Mouse (Mus musculus) liver, postnatal 0 days (tissue): ENCODE data around the gene Psg29. TPM values are rescaled to one million over a fixed set of nuclear protein-coding genes. Genes with fewer than 3 reads are reported as not detected.

Source experiments
- ATAC-seq: fragments of 200-750 bp; cut with Nextera tagmentation; 2 replicates; pipeline ENCODE4 v1.8.0; 2017; ENCODE audit warnings: mild to moderate bottlenecking, moderate library complexity
- DNase-seq: peaks from one replicate; pipeline ENCODE4 v3.0.0-alpha.2; 2016
- H3K27ac ChIP-seq: fragments of 300-500 bp; sonication (generic); 2 replicates; pipeline ENCODE4 v1.5.1; 2014; ENCODE audit warnings: antibody characterized with exemption, moderate library complexity, mild to moderate bottlenecking, low read depth
- H3K27me3 ChIP-seq: fragments of 300-500 bp; sonication (generic); 2 replicates; pipeline ENCODE4 v1.6.1; 2014; ENCODE audit warnings: low read length, control low read depth, mixed read lengths; ENCODE audit not compliant: insufficient read depth
- H3K36me3 ChIP-seq: fragments of 300-500 bp; sonication (generic); replicated peaks from 2 replicates; pipeline ENCODE4 v1.6.1; 2014; ENCODE audit warnings: mild to moderate bottlenecking, control low read depth, low read length, moderate library complexity, mixed read lengths; ENCODE audit not compliant: insufficient read depth
- H3K4me1 ChIP-seq: fragments of 300-500 bp; sonication (generic); 2 replicates; pipeline ENCODE4 v1.6.1; 2014; ENCODE audit warnings: antibody characterized with exemption, mild to moderate bottlenecking, control low read depth; ENCODE audit not compliant: insufficient read depth
- H3K4me2 ChIP-seq: fragments of 300-500 bp; sonication (generic); 2 replicates; pipeline ENCODE4 v1.6.1; 2014; ENCODE audit warnings: low read depth, mild to moderate bottlenecking, low read length, moderate library complexity, mixed read lengths
- H3K4me3 ChIP-seq: fragments of 300-500 bp; sonication (generic); 2 replicates; pipeline ENCODE4 v1.5.1; 2014; ENCODE audit warnings: low read depth, low read length
- H3K9ac ChIP-seq: fragments of 300-500 bp; sonication (generic); replicated peaks from 2 replicates; pipeline ENCODE4 v1.6.1; 2014; ENCODE audit warnings: mild to moderate bottlenecking, moderate library complexity
- H3K9me3 ChIP-seq: fragments of 300-500 bp; sonication (generic); 2 replicates; pipeline ENCODE4 v1.6.1; 2016; ENCODE audit warnings: mild to moderate bottlenecking, control low read depth, low read length, mixed read lengths
- CTCF ChIP-seq: sonication (generic); IDR thresholded peaks from 2 replicates; pipeline ENCODE4 v1.5.1; 2016; ENCODE audit warnings: antibody characterized with exemption, low read depth
- EP300 ChIP-seq: IDR thresholded peaks from 2 replicates; pipeline ENCODE4 v1.6.1; 2016; ENCODE audit warnings: antibody characterized with exemption, low read depth, mild to moderate bottlenecking
- WGBS: fragments of 180-500 bp; shearing (Covaris S2); extraction: QIAGEN DNeasy Blood & Tissue Kit; methylation state at CpG from one replicate; pipeline ENCODE4 v1.1.7; 2014; ENCODE audit not compliant: insufficient replicate concordance; 5-methylcytosine and 5-hydroxymethylcytosine counted together
- polyA plus RNA-seq: library from polyadenylated mRNA; unstranded; fragments of >200 nt; fragmentation: Nextera tagmentation; extraction: Ambion mirVana; gene quantifications from 2 replicates; pipeline ENCODE4 v1.2.1, GENCODE M21; 2015

Psg29 gene
- polyA plus RNA-seq: not detected in 2 replicates

DNA sequence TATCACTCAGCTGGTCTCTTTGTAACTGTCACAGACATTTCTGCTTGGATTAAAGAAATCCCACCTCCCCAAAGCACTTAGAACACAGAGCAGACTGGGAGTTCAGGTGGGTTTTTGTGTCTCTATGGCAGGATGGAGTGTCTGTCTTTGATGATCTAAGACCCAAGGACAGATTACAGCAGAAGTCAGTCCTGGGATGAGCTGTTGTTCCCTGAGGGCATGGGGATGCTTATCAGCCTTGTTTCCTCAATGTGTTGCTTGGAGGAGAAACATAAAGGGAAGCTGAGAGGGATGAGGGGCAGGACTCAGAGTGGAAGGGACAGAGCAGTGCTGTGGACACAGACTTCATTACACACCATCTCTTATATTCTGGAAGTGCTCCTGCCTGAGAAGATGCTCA is at the start of gene Psg29:
Psg29 (plus strand) TSS at position 301 of the 400 bp plus-strand sequence.
- Histone ChIP-seq H3K4me1 (no peaks in the 10 kb centered on the region), H3K9ac (no peak within 1 kb of the TSS), H3K36me3 (no peaks in the 10 kb centered on the region), H3K4me2 (no peak within 1 kb of the TSS), H3K27me3 (no peaks in the 10 kb centered on the region), H3K4me3 (no peak within 1 kb of the TSS), H3K9me3 (no peaks in the 10 kb centered on the region; the same call in 1 of the 2 replicates), H3K27ac (no peak within 1 kb of the TSS)
- no peak for TF ChIP-seq EP300
- no peak for TF ChIP-seq CTCF
- no peak for ATAC-seq
- DNase-seq: no peak

DNA sequence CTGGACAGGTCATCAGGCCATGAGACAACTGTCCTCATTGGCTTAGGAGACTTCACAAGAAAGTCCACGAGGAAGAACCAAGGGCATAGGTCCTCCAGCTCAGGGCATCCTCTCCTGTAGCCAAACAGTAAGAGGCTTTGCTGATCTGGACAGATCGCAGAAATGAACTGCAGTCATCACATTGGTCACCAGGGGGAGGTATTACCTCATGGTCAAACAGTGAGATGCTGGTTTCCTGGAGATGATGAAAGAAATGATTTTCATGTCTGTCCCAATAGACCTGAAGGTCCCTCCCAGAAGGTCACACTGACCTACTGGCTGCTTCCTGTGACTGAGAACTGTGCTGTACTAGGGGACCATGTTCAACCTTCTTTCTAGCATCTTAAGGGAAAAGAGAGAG is 47.6 kb upstream of the Psg29 start:
- H3K4me3 ChIP-seq: no peak overlapping the region
- no peak overlapping the region for H3K9ac ChIP-seq
- no peak overlapping the region for H3K4me2 ChIP-seq
- WGBS: 24% methylated on average over 2 of the region's 2 CpGs
- ATAC-seq: peak; percentile 59
- TF ChIP-seq CTCF: peak; percentile 69
- no peak for TF ChIP-seq EP300
- H3K36me3 ChIP-seq: no peaks in the 10 kb centered on the region
- H3K4me1 ChIP-seq: no peaks in the 10 kb centered on the region
- H3K9me3 ChIP-seq: no peaks in the 10 kb centered on the region
- no peaks in the 10 kb centered on the region for H3K27me3 ChIP-seq
- peak; percentile 58 for DNase-seq
- no peak overlapping the region for H3K27ac ChIP-seq

DNA sequence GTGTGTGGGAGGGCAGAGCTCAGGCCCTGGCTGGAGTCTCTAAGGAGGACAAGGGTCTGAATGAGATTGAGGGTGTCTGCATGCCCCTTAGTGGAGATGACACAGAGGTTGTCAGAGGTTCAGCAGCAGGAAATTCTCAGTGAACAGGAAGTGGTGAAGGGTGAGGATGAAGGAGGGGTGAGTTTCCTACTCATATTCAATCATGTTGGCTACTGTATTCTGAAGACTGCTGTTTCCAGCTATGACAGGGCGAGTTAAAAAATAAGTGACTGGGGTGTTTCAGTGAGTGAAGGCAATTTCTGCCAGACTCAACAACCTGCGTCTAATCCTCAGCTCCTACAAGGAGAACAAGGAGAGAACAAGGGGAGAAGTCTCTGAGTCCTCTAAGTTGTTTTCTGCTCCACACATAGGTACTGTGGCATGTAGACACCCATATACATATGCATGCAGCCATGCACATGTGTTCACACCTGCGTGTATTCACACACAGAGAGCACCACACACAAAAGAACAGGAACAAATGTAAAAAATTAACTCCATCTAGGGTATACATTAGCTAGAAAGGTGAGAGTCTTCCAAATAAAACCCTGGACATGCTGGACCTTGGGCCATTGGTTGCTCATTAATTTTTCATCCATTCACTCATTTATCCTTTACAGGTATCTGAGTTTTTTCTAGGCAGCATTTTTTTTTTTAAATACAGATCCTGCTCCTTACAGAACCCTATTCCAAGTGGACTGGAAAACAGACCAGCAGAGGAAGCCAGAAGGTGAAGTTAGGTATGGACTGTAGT is 46.2 kb upstream of the Psg29 start:
- H3K4me3 ChIP-seq: no peak overlapping the region
- H3K4me2 ChIP-seq: no peak overlapping the region
- H3K36me3 ChIP-seq: no peaks in the 10 kb centered on the region
- ATAC-seq: no peak
- no peaks in the 10 kb centered on the region for H3K9me3 ChIP-seq
- H3K27ac ChIP-seq: no peak overlapping the region
- TF ChIP-seq EP300: no peak
- TF ChIP-seq CTCF: no peak
- H3K9ac ChIP-seq: no peak overlapping the region
- 54% methylated on average over 3 of the region's 3 CpGs for WGBS
- H3K27me3 ChIP-seq: no peaks in the 10 kb centered on the region
- no peaks in the 10 kb centered on the region for H3K4me1 ChIP-seq
- DNase-seq: no peak

DNA sequence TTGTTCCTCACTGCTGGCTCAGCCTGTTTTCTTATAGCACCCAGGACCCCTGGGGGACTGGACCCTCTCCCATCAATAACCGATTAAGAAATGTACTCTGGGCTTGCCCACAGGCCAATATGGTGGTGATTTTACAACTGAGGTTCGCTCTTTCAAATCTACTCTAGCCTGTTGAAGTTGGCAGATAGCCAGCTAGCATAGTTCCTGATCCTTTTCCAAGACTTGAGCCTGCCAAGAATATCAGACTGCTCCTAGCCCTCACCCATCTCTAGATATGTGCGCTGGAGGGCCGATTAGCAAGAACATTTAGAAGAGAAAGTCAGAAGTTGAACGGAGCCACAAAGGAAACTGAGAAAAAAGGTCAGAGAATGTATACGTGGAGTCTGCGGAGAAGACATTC is 44.3 kb upstream of the Psg29 start:
- WGBS: 76% methylated on average over 7 of the region's 7 CpGs
- Histone ChIP-seq H3K4me1 (no peaks in the 10 kb centered on the region), H3K36me3 (no peaks in the 10 kb centered on the region), H3K9ac (no peak overlapping the region), H3K4me2 (no peak overlapping the region), H3K9me3 (no peaks in the 10 kb centered on the region), H3K4me3 (no peak overlapping the region), H3K27me3 (no peaks in the 10 kb centered on the region), H3K27ac (no peak overlapping the region)
- ATAC-seq (no peak), DNase-seq (no peak)
- TF ChIP-seq EP300: no peak
- TF ChIP-seq CTCF: no peak

DNA sequence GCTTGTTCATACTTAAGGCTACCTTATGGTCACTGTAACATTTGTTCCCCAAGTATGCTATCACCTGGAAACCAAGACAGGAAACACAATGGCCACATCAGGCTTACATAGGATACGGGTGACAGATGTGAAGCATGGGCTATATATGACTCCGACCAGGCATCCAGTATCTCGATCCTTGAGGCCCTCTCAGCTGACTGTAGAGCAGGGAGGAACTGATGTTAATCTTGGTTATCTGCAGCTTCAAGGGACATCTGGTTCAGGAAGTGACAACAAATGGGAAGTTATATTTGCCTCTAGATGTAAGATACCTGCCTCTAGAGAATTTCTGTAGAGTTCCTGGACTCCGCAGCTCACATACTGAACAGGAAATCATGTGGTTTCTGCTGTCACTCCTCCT is 31.4 kb upstream of the Psg29 start:
- Histone ChIP-seq H3K27ac (no peak overlapping the region), H3K4me2 (no peak overlapping the region), H3K4me3 (no peak overlapping the region), H3K9ac (no peak overlapping the region), H3K9me3 (no peaks in the 10 kb centered on the region), H3K27me3 (no peaks in the 10 kb centered on the region), H3K4me1 (no peaks in the 10 kb centered on the region), H3K36me3 (no peaks in the 10 kb centered on the region)
- no peak for ATAC-seq
- TF ChIP-seq EP300: no peak
- TF ChIP-seq CTCF: no peak
- DNase-seq: no peak
- 65% methylated on average over 4 of the region's 4 CpGs for WGBS

DNA sequence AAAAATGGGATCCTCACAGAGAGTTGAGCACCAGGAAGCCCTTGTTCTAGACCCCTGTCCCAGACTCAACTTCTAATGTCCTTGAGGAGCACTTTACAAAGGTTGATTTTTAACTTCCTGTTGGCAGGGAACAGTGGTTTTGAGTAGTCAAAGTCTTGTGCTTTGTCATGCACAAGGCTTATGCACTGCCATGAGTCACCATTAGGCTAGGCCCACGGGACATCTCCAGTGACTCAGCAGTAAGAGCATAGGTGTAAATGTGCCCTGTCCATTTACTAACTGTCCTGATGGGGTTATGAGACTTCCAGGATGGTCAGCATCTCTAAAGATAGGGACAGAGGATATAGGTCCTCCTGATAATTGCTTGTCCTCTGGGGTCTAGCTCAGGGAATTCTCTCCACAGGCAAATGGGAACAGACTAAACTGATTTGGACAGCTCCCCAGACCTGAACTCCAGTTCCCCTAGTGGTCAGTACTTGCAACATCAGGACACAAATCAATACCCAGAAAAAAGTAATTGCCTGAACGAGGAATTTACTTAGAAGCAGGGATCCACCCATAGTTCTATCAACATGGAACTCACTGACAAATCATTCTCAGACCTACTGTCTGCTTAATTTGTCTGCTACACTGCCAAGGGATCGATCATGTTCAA is 2.4 kb downstream of the Psg29 start:
- 63% methylated on average over 3 of the region's 3 CpGs for WGBS
- no peak for ATAC-seq

More for the DNA sequence above, 2.4 kb downstream of the Psg29 start:
- no peak overlapping the region for H3K27ac ChIP-seq
- no peak for DNase-seq
- TF ChIP-seq EP300: no peak
- TF ChIP-seq CTCF: no peak
- no peaks in the 10 kb centered on the region; the same call in none of the 2 replicates for H3K9me3 ChIP-seq
- no peaks in the 10 kb centered on the region for H3K36me3 ChIP-seq
- no peak overlapping the region for H3K4me2 ChIP-seq
- no peak overlapping the region for H3K4me3 ChIP-seq
- H3K27me3 ChIP-seq: no peaks in the 10 kb centered on the region
- H3K9ac ChIP-seq: no peak overlapping the region
- no peaks in the 10 kb centered on the region for H3K4me1 ChIP-seq

Other genes starting within 250 kb of the Psg29 start
- gene Pnmal1, start 243.8 kb upstream of the Psg29 start, polyA plus RNA-seq: 0.02 and 0.04 TPM in 2 replicates
- not detected in 2 replicates for gene Gm42372, start 220.4 kb upstream of the Psg29 start, polyA plus RNA-seq
- 1.1 and 1.3 TPM in 2 replicates for gene Ccdc8, start 210.8 kb upstream of the Psg29 start, polyA plus RNA-seq
- 26.9 and 32.1 TPM in 2 replicates for gene Ppp5c, start 175.6 kb upstream of the Psg29 start, polyA plus RNA-seq
- gene Hif3a, start 141.1 kb upstream of the Psg29 start, polyA plus RNA-seq: 2.6 and 3.9 TPM in 2 replicates
- 0.54 and 0.69 TPM in 2 replicates for gene Psg16, start 129.4 kb upstream of the Psg29 start, polyA plus RNA-seq
- not detected in 2 replicates for gene Ceacam3, start 53.2 kb upstream of the Psg29 start, polyA plus RNA-seq